Mouse (Mus musculus) forebrain, embryonic 14.5 days (tissue): ENCODE results near the gene Gjd3. TPM values are rescaled to one million over a fixed set of nuclear protein-coding genes. Genes with fewer than 3 reads are reported as not detected.
"Not testable (repeated sequence)": the region's sequence is repeated elsewhere in the genome, so short reads cannot be mapped to it uniquely, and the experiment has no call there.

Source experiments
- ATAC-seq: fragments of 200-750 bp; cut with Nextera tagmentation; 2 replicates; pipeline ENCODE4 v1.8.0; 2017; ENCODE audit warnings: mild to moderate bottlenecking, moderate library complexity
- DNase-seq: peaks from one replicate; pipeline ENCODE4 v3.0.0-alpha.2; 2015; ENCODE audit warnings: low spot score
- H3K27ac ChIP-seq: fragments of 300-500 bp; sonication (generic); 2 replicates; pipeline ENCODE4 v1.5.1; 2014; ENCODE audit warnings: low read depth, mild to moderate bottlenecking, control low read depth, low read length, moderate library complexity
- H3K27me3 ChIP-seq: fragments of 300-500 bp; sonication (generic); replicated peaks from 2 replicates; pipeline ENCODE4 v1.6.1; 2014; ENCODE audit warnings: low read length, control low read depth, mixed read lengths; ENCODE audit not compliant: control insufficient read depth, insufficient read depth
- H3K36me3 ChIP-seq: fragments of 300-500 bp; sonication (generic); 2 replicates; pipeline ENCODE4 v1.6.1; 2014; ENCODE audit warnings: low read length, control low read depth; ENCODE audit not compliant: control insufficient read depth, insufficient read depth
- H3K4me1 ChIP-seq: fragments of 300-500 bp; sonication (generic); 2 replicates; pipeline ENCODE4 v1.6.1; 2014; ENCODE audit warnings: antibody characterized with exemption, low read length, control low read depth; ENCODE audit not compliant: control insufficient read depth, insufficient read depth
- H3K4me2 ChIP-seq: fragments of 300-500 bp; sonication (generic); 2 replicates; pipeline ENCODE4 v1.6.1; 2014; ENCODE audit warnings: mild to moderate bottlenecking, control low read depth, low read length
- H3K4me3 ChIP-seq: fragments of 300-500 bp; sonication (generic); 2 replicates; pipeline ENCODE4 v1.5.1; 2014; ENCODE audit warnings: low read depth, low read length, control low read depth
- H3K9ac ChIP-seq: fragments of 300-500 bp; sonication (generic); 2 replicates; pipeline ENCODE4 v1.6.1; 2014; ENCODE audit warnings: mild to moderate bottlenecking, low read length, control low read depth, moderate library complexity
- H3K9me3 ChIP-seq: fragments of 300-500 bp; sonication (generic); replicated peaks from 2 replicates; pipeline ENCODE4 v1.6.1; 2016; ENCODE audit warnings: low read length, control low read depth, mixed read lengths; ENCODE audit not compliant: control insufficient read depth
- WGBS: fragments of 180-500 bp; shearing (Covaris S2); extraction: QIAGEN DNeasy Blood & Tissue Kit; methylation state at CpG from one replicate; pipeline ENCODE4 v1.1.7; 2014; 5-methylcytosine and 5-hydroxymethylcytosine counted together
- polyA plus RNA-seq: library from polyadenylated mRNA; unstranded; fragments of >200 nt; fragmentation: Nextera tagmentation; extraction: Ambion mirVana; gene quantifications from 2 replicates; pipeline ENCODE4 v1.2.1, GENCODE M21; 2014

The Gjd3 gene
- polyA plus RNA-seq, 1 experiment from 2014 or later: 0.28 TPM

GRCm38 (mm10) chr11:98988260-98988659, 5.4 kb upstream of the Gjd3 start:
- H3K27me3 ChIP-seq, H3K4me1 ChIP-seq, DNase-seq, H3K4me3 ChIP-seq, H3K9me3 ChIP-seq, H3K9ac ChIP-seq, ATAC-seq, H3K27ac ChIP-seq, H3K4me2 ChIP-seq: not testable (repeated sequence)
- 93% methylated on average over 5 of the region's 6 CpGs for WGBS
- peaks cover 18% of the 10 kb centered on the region for H3K36me3 ChIP-seq

GRCm38 (mm10) chr11:98985542-98985941, 2.7 kb upstream of the Gjd3 start:
- H3K27me3 ChIP-seq: peaks cover 13% of the 10 kb centered on the region; the same call in 1 of the 2 replicates
- no peaks in the 10 kb centered on the region for H3K36me3 ChIP-seq
- H3K9ac ChIP-seq: no peak overlapping the region
- H3K4me3 ChIP-seq: no peak overlapping the region
- H3K4me2 ChIP-seq: no peak overlapping the region
- no peak overlapping the region for H3K27ac ChIP-seq
- H3K4me1 ChIP-seq: peaks cover 3% of the 10 kb centered on the region
- DNase-seq: no peak
- WGBS: 95% methylated on average over 7 of the region's 7 CpGs
- no peaks in the 10 kb centered on the region for H3K9me3 ChIP-seq
- ATAC-seq: no peak

- peak overlapping the region; percentile 88; the same call in 1 of the 2 replicates for H3K4me2 ChIP-seq
- no peak overlapping the region for H3K27ac ChIP-seq
- H3K36me3 ChIP-seq: no peaks in the 10 kb centered on the region
- H3K9ac ChIP-seq: no peak overlapping the region
- ATAC-seq: no peak
- no peak overlapping the region for H3K4me3 ChIP-seq
- no peak for DNase-seq
- no peaks in the 10 kb centered on the region for H3K9me3 ChIP-seq
- peaks cover 3% of the 10 kb centered on the region for H3K4me1 ChIP-seq
- peaks cover 13% of the 10 kb centered on the region; the same call in 1 of the 2 replicates for H3K27me3 ChIP-seq
- WGBS: 45% methylated on average over 8 of the region's 8 CpGs
These were observed 735 bp upstream of the Gjd3 start for GRCm38 (mm10) chr11:98983551-98983950.

- DNase-seq (peak; percentile 77), ATAC-seq (peak; percentile 77)
- Histone ChIP-seq H3K27me3 (peaks cover 13% of the 10 kb centered on the region; the same call in 1 of the 2 replicates), H3K4me1 (peaks cover 3% of the 10 kb centered on the region), H3K9me3 (no peaks in the 10 kb centered on the region), H3K9ac (peak overlapping the region; percentile 76), H3K4me2 (peak overlapping the region; percentile 88), H3K4me3 (peak overlapping the region; percentile 56), H3K36me3 (no peaks in the 10 kb centered on the region), H3K27ac (peak overlapping the region; percentile 78)
- WGBS: under 1% methylated on average over 84 of the region's 94 CpGs
These were observed 631 bp downstream of the Gjd3 start for GRCm38 (mm10) chr11:98981997-98982772.

- peak overlapping the region; percentile 78; the same call in 1 of the 2 replicates for H3K27ac ChIP-seq
- no peaks in the 10 kb centered on the region for H3K36me3 ChIP-seq
- DNase-seq (no peak), ATAC-seq (peak; percentile 37; the same call in 1 of the 2 replicates)
- H3K4me2 ChIP-seq: peak overlapping the region; percentile 88
- WGBS: 35% methylated on average over 20 of the region's 20 CpGs
- peak overlapping the region; percentile 76 for H3K9ac ChIP-seq
- H3K27me3 ChIP-seq: peaks cover 13% of the 10 kb centered on the region; the same call in 1 of the 2 replicates
- no peaks in the 10 kb centered on the region for H3K9me3 ChIP-seq
- H3K4me3 ChIP-seq: peak overlapping the region; percentile 56
- H3K4me1 ChIP-seq: peaks cover 3% of the 10 kb centered on the region
These were observed 1.4 kb downstream of the Gjd3 start for GRCm38 (mm10) chr11:98981289-98981996.

- Histone ChIP-seq H3K9ac (no peak overlapping the region), H3K27me3 (peaks cover 13% of the 10 kb centered on the region; the same call in 1 of the 2 replicates), H3K9me3 (no peaks in the 10 kb centered on the region), H3K4me2 (no peak overlapping the region), H3K27ac (no peak overlapping the region), H3K4me1 (peaks cover 3% of the 10 kb centered on the region), H3K4me3 (no peak overlapping the region), H3K36me3 (no peaks in the 10 kb centered on the region)
- ATAC-seq (no peak), DNase-seq (no peak)
- WGBS: 88% methylated on average over 4 of the region's 5 CpGs
These were observed 3.5 kb downstream of the Gjd3 start for GRCm38 (mm10) chr11:98979356-98979755.

- 0 out of 2 replicates have a peak, but pooled peaks cover 2% of the 10 kb centered on the region for H3K36me3 ChIP-seq
- WGBS: 71% methylated on average over 15 of the region's 15 CpGs
- DNase-seq (no peak), ATAC-seq (no peak)
- no peaks in the 10 kb centered on the region for H3K9me3 ChIP-seq
- peaks cover 13% of the 10 kb centered on the region; the same call in 1 of the 2 replicates for H3K27me3 ChIP-seq
- no peak overlapping the region for H3K4me2 ChIP-seq
- no peak overlapping the region for H3K27ac ChIP-seq
- H3K4me3 ChIP-seq: no peak overlapping the region
- H3K4me1 ChIP-seq: peaks cover 3% of the 10 kb centered on the region
- H3K9ac ChIP-seq: no peak overlapping the region
These were observed 4.2 kb downstream of the Gjd3 start for GRCm38 (mm10) chr11:98978526-98979148.

GRCm38 (mm10) chr11:98974871-98975719, 7.7 kb downstream of the Gjd3 start:
- no peak overlapping the region for H3K4me2 ChIP-seq
- ATAC-seq (peak; percentile 45; the same call in 1 of the 2 replicates), DNase-seq (peak; percentile 87)
- H3K27ac ChIP-seq: no peak overlapping the region
- H3K4me1 ChIP-seq: peaks cover 16% of the 10 kb centered on the region
- no peaks in the 10 kb centered on the region for H3K27me3 ChIP-seq
- no peak overlapping the region for H3K9ac ChIP-seq
- WGBS: 50% methylated on average over 5 of the region's 5 CpGs
- H3K9me3 ChIP-seq: no peaks in the 10 kb centered on the region
- peaks cover 19% of the 10 kb centered on the region for H3K36me3 ChIP-seq
- H3K4me3 ChIP-seq: no peak overlapping the region
